Mouse (Mus musculus) cerebellum, adult 18-20 months (tissue): Measurements from ENCODE around the gene Dgkb.

Source experiments
- DNase-seq, 2 experiments: peaks; one replicate each; pipeline ENCODE4 v3.0.0; 2021

The Dgkb gene

GRCm38 (mm10) chr12:38598096-38598495 is 780.6 kb downstream of the Dgkb start:
- no peak for DNase-seq

- no peak for DNase-seq
Observed at GRCm38 (mm10) chr12:38600165-38600845, 782.8 kb downstream of the Dgkb start.

GRCm38 (mm10) chr12:38608104-38608503 is 790.6 kb downstream of the Dgkb start:
- no peak for DNase-seq

GRCm38 (mm10) chr12:38668265-38668664 is 850.7 kb downstream of the Dgkb start:
- DNase-seq = no peak
